Mouse (Mus musculus): ENCODE data around the gene Fkbp11. TPM values are rescaled to one million over a fixed set of nuclear protein-coding genes. Genes with fewer than 3 reads are reported as not detected.

The Fkbp11 gene
- total RNA-seq (2014; rRNA removed) (6.4 and 10.6 TPM in 2 replicates), polyA plus RNA-seq (2015; fragmentation: Nextera tagmentation; extraction: Ambion mirVana) (5.0 and 6.6 TPM in 2 replicates)

GRCm38 (mm10) chr15:98727443-98728321, at the start of gene Fkbp11:
Gene Fkbp11 (minus strand): TSS chr15:98728198.
- ATAC-seq (peak; percentile 84), DNase-seq (ENCODE audit: low spot score) (peak; percentile 68)
- no peaks in the 10 kb centered on the region for H3K27me3 ChIP-seq (ENCODE audit: insufficient read depth, low read length)
- no peaks in the 10 kb centered on the region for H3K36me3 ChIP-seq (ENCODE audit: insufficient read depth, low read length)
- H3K9ac ChIP-seq (replicated peaks; ENCODE audit: low read length): peak within 1 kb of the TSS; percentile 25
- H3K4me1 ChIP-seq (ENCODE audit: insufficient read depth, low read length): peaks cover 4% of the 10 kb centered on the region; the same call in 1 of the 2 replicates
- no peak for TF ChIP-seq CTCF (IDR thresholded peaks at IDR 0.05; ENCODE audit: low read depth)
- no peak within 1 kb of the TSS for H3K27ac ChIP-seq
- peak within 1 kb of the TSS; percentile 99 for H3K4me2 ChIP-seq (ENCODE audit: low read depth, low read length)
- H3K9me3 ChIP-seq (ENCODE audit: low read length): no peaks in the 10 kb centered on the region
- WGBS: under 1% methylated on average over 39 of the region's 39 CpGs
- H3K4me3 ChIP-seq (ENCODE audit: low read length): peak within 1 kb of the TSS; percentile 42

DNA sequence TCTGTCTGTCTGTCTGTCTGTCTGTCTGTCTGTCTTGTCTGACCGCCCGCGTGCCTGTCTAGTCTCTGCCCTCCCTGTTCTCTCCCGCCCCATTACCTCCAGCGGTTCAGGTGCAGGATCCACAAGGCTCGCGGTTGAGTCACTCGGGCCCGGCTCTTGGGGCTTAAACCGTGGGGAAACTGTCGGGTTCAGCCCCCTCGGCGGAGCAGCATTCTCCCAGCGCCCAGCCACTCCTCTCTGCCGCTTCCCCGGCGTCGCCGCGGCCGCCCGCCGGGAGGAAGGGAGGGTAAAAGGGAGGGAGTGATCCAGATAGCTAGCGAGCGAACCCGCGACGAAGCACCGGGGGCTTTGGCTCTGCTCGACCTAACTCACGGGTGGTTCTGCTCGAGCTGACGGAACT, 49.8 kb upstream of the Fkbp11 start, which contains the start of gene Wnt10b:
Gene Wnt10b (minus strand): TSS at position 389 of the 400 bp plus-strand sequence.
- TF ChIP-seq CTCF (IDR thresholded peaks at IDR 0.05; ENCODE audit: low read depth): no peak
- Histone ChIP-seq H3K4me3 (ENCODE audit: low read length) (peak within 1 kb of the TSS; percentile 31), H3K27ac (no peak within 1 kb of the TSS), H3K4me1 (ENCODE audit: insufficient read depth, low read length) (peaks cover 6% of the 10 kb centered on the region; the same call in 1 of the 2 replicates), H3K9ac (replicated peaks; ENCODE audit: low read length) (peak within 1 kb of the TSS; percentile 37; the same call in 1 of the 2 replicates), H3K9me3 (ENCODE audit: low read length) (no peaks in the 10 kb centered on the region), H3K36me3 (ENCODE audit: insufficient read depth, low read length) (no peaks in the 10 kb centered on the region), H3K27me3 (ENCODE audit: insufficient read depth, low read length) (peaks cover 63% of the 10 kb centered on the region), H3K4me2 (ENCODE audit: low read depth, low read length) (peak within 1 kb of the TSS; percentile 48)
- no peak for ATAC-seq
- under 1% methylated on average over 33 of the region's 33 CpGs for WGBS
- DNase-seq (ENCODE audit: low spot score): no peak

DNA sequence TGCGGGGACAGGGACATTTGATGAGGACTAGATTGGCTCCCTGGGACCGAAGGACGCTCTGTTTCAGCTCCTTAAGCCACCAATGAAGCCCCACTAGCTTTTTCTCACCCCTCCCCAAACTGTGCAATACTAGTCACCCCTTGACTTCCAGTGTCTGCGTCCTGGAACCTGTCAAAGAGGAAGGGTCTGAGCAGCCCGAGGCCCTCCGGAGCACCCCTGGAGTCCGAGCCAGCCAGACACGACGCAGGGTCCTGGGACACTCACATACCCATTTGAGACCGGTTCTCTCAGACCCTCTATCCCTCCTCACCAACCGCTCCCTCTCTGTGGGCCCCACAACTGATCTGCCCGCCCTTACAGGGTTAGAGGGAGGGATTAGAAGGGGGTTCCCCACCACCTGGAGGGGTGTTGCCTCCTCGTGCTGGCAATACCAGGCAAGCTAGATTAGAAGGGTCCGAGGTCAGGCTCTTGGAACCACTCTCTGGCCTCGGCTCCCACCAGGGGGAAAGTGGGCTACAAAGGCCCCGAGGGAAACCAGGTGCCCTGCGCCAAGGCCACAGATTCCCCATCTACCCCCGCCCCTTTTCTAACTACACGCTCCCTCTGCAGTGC, 49.1 kb upstream of the Fkbp11 start:
- 4% methylated on average over 19 of the region's 19 CpGs for WGBS
- Histone ChIP-seq H3K4me2 (ENCODE audit: low read depth, low read length) (no peak overlapping the region), H3K27me3 (ENCODE audit: insufficient read depth, low read length) (peaks cover 63% of the 10 kb centered on the region), H3K4me1 (ENCODE audit: insufficient read depth, low read length) (peaks cover 12% of the 10 kb centered on the region; the same call in 1 of the 2 replicates), H3K27ac (no peak overlapping the region), H3K9ac (replicated peaks; ENCODE audit: low read length) (no peak overlapping the region), H3K4me3 (ENCODE audit: low read length) (no peak overlapping the region), H3K36me3 (ENCODE audit: insufficient read depth, low read length) (no peaks in the 10 kb centered on the region), H3K9me3 (ENCODE audit: low read length) (no peaks in the 10 kb centered on the region)
- ATAC-seq: no peak
- DNase-seq (ENCODE audit: low spot score): no peak
- no peak for TF ChIP-seq CTCF (IDR thresholded peaks at IDR 0.05; ENCODE audit: low read depth)

DNA sequence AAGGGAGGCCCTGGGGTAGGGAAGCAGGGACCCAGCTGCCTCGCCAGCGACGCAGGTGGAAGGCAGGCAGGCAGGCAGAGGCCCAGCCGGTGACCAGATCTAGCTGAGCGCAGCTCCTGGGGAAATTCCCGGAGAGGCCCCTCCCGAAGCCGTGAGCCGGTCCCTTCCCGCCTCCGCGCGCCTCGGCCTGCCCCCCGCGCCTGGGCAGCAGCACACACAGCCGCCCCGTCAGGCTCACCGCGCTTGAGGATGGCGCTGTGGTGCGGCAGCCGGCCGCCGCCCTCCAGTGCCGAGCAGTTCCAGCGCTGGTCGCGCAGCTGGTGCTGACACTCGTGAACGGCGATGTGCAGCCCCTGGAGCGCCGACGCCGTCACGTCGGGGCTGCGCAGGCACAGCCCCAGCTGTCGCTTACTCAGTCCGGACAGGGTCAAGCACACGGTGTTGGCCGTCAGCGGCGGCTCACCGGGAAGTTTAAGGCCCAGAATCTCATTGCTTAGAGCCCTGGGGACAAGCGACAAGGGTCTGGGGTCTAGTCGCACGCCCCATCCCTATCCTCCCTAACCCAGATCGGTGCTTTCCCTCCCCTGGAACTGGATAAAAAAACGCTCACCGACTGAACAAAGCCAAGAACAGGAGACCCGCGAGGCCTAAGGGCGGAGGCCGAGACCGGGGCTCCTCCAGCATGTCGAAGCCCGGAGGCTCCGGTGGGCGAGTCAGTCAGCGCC, 48.4 kb upstream of the Fkbp11 start:
- peak; percentile 50 for DNase-seq (ENCODE audit: low spot score)
- Histone ChIP-seq H3K36me3 (ENCODE audit: insufficient read depth, low read length) (no peaks in the 10 kb centered on the region), H3K4me3 (ENCODE audit: low read length) (peak overlapping the region; percentile 21), H3K27ac (no peak overlapping the region), H3K9ac (replicated peaks; ENCODE audit: low read length) (no peak overlapping the region), H3K9me3 (ENCODE audit: low read length) (no peaks in the 10 kb centered on the region), H3K4me1 (ENCODE audit: insufficient read depth, low read length) (peaks cover 12% of the 10 kb centered on the region; the same call in 1 of the 2 replicates), H3K27me3 (ENCODE audit: insufficient read depth, low read length) (peaks cover 66% of the 10 kb centered on the region), H3K4me2 (ENCODE audit: low read depth, low read length) (peak overlapping the region; percentile 39)
- peak; percentile 29; the same call in 1 of the 2 replicates for ATAC-seq
- WGBS: 3% methylated on average over 59 of the region's 62 CpGs
- TF ChIP-seq CTCF (IDR thresholded peaks at IDR 0.05; ENCODE audit: low read depth): no peak

- Histone ChIP-seq H3K4me2 (ENCODE audit: low read depth, low read length) (no peak overlapping the region), H3K27me3 (ENCODE audit: insufficient read depth, low read length) (peaks cover 61% of the 10 kb centered on the region), H3K4me3 (ENCODE audit: low read length) (no peak overlapping the region), H3K27ac (no peak overlapping the region), H3K36me3 (ENCODE audit: insufficient read depth, low read length) (no peaks in the 10 kb centered on the region), H3K9ac (replicated peaks; ENCODE audit: low read length) (no peak overlapping the region), H3K9me3 (ENCODE audit: low read length) (no peaks in the 10 kb centered on the region), H3K4me1 (ENCODE audit: insufficient read depth, low read length) (peaks cover 12% of the 10 kb centered on the region; the same call in 1 of the 2 replicates)
- ATAC-seq (no peak), DNase-seq (ENCODE audit: low spot score) (no peak)
- TF ChIP-seq CTCF (IDR thresholded peaks at IDR 0.05; ENCODE audit: low read depth): no peak
- 7% methylated on average over 5 of the region's 5 CpGs for WGBS
Measured at GRCm38 (mm10) chr15:98775533-98775932, 47.5 kb upstream of the Fkbp11 start.

GRCm38 (mm10) chr15:98774096-98774495, 46.1 kb upstream of the Fkbp11 start:
- no peak for ATAC-seq
- WGBS: 15% methylated on average over 15 of the region's 15 CpGs
- no peaks in the 10 kb centered on the region for H3K9me3 ChIP-seq (ENCODE audit: low read length)
- no peaks in the 10 kb centered on the region for H3K36me3 ChIP-seq (ENCODE audit: insufficient read depth, low read length)
- DNase-seq (ENCODE audit: low spot score): no peak
- no peak overlapping the region for H3K4me3 ChIP-seq (ENCODE audit: low read length)
- no peak for TF ChIP-seq CTCF (IDR thresholded peaks at IDR 0.05; ENCODE audit: low read depth)
- peaks cover 55% of the 10 kb centered on the region for H3K27me3 ChIP-seq (ENCODE audit: insufficient read depth, low read length)
- no peak overlapping the region for H3K9ac ChIP-seq (replicated peaks; ENCODE audit: low read length)
- H3K4me1 ChIP-seq (ENCODE audit: insufficient read depth, low read length): peaks cover 12% of the 10 kb centered on the region; the same call in 1 of the 2 replicates
- H3K27ac ChIP-seq: no peak overlapping the region
- H3K4me2 ChIP-seq (ENCODE audit: low read depth, low read length): no peak overlapping the region

All from hindbrain, postnatal 0 days (tissue).